Mouse (Mus musculus): ENCODE measurements around the gene Kmt2c.

The Kmt2c gene

DNA sequence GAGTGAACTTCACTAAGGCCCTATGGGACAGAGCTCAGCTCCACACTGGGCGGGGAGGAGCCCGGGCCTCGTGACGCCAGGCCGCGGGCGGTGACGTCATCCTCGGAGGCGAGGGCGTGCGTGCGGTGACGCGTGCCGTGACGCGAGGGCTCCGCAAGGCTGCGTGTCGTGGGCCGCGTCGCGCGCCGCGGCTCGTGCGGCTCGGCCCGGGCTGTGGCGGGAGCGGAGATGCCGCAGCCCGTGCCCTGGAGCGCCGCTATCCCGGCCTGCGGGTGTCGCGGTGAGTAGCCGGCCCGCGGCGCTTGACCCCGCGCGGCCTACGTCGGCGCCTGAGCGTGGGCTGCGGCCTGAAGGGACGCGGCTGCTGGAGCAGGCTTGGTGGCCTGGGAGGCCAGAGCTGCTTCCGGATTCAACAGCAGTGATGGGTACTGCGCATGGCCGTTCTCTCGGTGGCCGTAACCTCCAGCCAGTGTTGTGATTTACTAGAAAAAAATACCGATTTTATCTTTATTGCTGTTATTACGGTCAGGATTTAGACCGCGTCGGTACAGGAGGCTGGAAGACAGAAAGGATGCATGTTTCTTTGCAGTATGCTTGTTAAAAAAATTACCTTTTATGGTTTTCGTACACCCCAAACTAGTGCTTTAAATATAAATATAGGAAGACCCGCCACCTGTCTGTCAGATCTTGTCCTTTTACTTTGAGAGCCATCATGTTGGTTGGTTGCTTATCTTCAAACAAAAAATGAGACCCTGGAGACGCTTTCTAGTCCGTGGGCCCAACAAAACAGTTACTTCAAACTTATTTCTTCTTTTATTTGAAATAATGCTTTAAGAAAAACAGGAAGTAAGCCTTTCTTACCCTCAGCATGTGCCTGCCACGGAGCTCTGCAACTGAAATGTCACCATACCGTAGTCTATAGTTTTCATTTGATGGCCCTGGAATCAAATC is 275.6 kb downstream of the Kmt2c start, which contains the start of gene E130116L18Rik:
Gene E130116L18Rik, minus strand, starts transcription at position 402 of the 951 bp plus-strand sequence.
- DNase-seq (ENCODE audit: low spot score in 2 of 2): peak; percentile 84 to 90
